Mouse (Mus musculus): ENCODE measurements at regions not wholly inside any gene's neighbourhood (a gene's known extent, or its start where the extent isn't known, plus 50 kb on each side); places are given as distances from the start of the nearest gene placed in this dataset.

DNA sequence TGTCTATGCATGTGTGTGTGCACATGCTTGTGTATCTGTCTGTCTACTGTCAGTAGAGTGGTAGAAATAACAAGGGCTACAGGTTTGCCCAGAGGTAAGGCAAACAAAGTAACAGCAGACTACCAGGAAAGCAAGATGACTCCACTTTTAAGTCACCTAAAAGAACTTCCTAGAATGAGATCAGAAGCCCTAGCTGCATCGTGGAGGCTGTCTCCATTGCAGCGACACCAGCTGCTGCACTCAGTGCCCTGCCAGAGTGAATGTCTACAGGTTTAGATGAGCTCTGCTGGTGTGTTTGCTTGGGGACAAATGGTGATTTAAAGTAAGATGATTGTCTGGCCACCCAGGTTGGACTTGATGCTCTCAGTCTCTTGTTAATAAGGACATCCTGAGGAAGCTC, 50.6 kb upstream of the Dusp10 start:
- no peaks in the 10 kb centered on the region for H3K36me3 ChIP-seq (replicated peaks; ENCODE audit: control insufficient read depth, insufficient read depth, low read depth, low read length)
- H3K4me3 ChIP-seq (ENCODE audit: low read depth, low read length): no peak overlapping the region
- no peak overlapping the region for H3K27ac ChIP-seq (replicated peaks; ENCODE audit: low read depth, low read length)
- H3K9me3 ChIP-seq (replicated peaks; ENCODE audit: control insufficient read depth, low read length): no peaks in the 10 kb centered on the region
- H3K4me2 ChIP-seq (ENCODE audit: low read depth, low read length): no peak overlapping the region
- 92% methylated on average over 2 of the region's 2 CpGs for WGBS
- DNase-seq (ENCODE audit: low spot score): no peak
- no peak for ATAC-seq (replicated peaks; ENCODE audit: insufficient number of reproducible peaks, low FRiP score, low TSS enrichment, low read depth)
- no peak overlapping the region for H3K9ac ChIP-seq (replicated peaks; ENCODE audit: low read length)
- no peaks in the 10 kb centered on the region for H3K4me1 ChIP-seq (ENCODE audit: control insufficient read depth, insufficient read depth, low read length)
- no peaks in the 10 kb centered on the region for H3K27me3 ChIP-seq (ENCODE audit: control insufficient read depth, insufficient read depth, low read length)

DNA sequence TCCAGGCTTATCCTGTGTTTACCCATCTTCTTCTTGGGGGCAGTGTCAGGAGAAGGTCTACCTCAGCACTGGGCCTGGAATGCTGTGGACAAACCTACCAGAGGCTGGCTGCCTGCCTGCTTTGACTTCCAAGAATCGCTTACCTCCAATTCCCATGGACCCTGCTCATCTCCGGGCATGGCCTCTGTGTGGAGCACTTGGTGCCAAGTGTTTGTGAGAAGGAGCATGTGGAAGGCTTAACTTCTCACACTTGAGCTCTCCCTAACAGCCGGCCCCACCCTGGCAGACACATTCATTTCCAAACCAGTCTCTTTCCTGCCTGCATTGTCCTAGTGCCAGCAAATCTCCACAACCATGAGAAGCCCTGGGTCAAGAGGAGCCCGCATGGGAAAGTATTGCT, 49.8 kb upstream of the Dusp10 start:
- no peak for ATAC-seq (replicated peaks; ENCODE audit: insufficient number of reproducible peaks, low FRiP score, low TSS enrichment, low read depth)
- no peak overlapping the region for H3K27ac ChIP-seq (replicated peaks; ENCODE audit: low read depth, low read length)
- WGBS: 88% methylated on average over 4 of the region's 4 CpGs

More for the DNA sequence above, 49.8 kb upstream of the Dusp10 start:
- Histone ChIP-seq H3K27me3 (ENCODE audit: control insufficient read depth, insufficient read depth, low read length) (no peaks in the 10 kb centered on the region), H3K4me3 (ENCODE audit: low read depth, low read length) (no peak overlapping the region), H3K4me1 (ENCODE audit: control insufficient read depth, insufficient read depth, low read length) (no peaks in the 10 kb centered on the region), H3K9ac (replicated peaks; ENCODE audit: low read length) (no peak overlapping the region), H3K9me3 (replicated peaks; ENCODE audit: control insufficient read depth, low read length) (no peaks in the 10 kb centered on the region), H3K36me3 (replicated peaks; ENCODE audit: control insufficient read depth, insufficient read depth, low read depth, low read length) (no peaks in the 10 kb centered on the region), H3K4me2 (ENCODE audit: low read depth, low read length) (no peak overlapping the region)
- no peak for DNase-seq (ENCODE audit: low spot score)

Data from embryonic facial prominence, embryonic 11.5 days (tissue).